Mouse (Mus musculus) forebrain, embryonic 13.5 days (tissue): ENCODE measurements at regions not wholly inside any gene's neighbourhood (a gene's known extent, or its start where the extent isn't known, plus 50 kb on each side); places are given as distances from the start of the nearest gene placed in this dataset.

Experiments
- ATAC-seq: fragments of 200-750 bp; cut with Nextera tagmentation; 2 replicates; pipeline ENCODE4 v1.8.0; 2017
- H3K27ac ChIP-seq: fragments of 300-500 bp; sonication (generic); 2 replicates; pipeline ENCODE4 v1.5.1; 2015; ENCODE audit warnings: inconsistent platforms, mild to moderate bottlenecking, moderate library complexity
- H3K27me3 ChIP-seq: fragments of 300-500 bp; sonication (generic); 2 replicates; pipeline ENCODE4 v1.6.1; 2015; ENCODE audit warnings: mild to moderate bottlenecking, inconsistent platforms
- H3K36me3 ChIP-seq: fragments of 300-500 bp; sonication (generic); 2 replicates; pipeline ENCODE4 v1.6.1; 2015; ENCODE audit warnings: mild to moderate bottlenecking, inconsistent platforms; ENCODE audit not compliant: poor library complexity, severe bottlenecking
- H3K4me1 ChIP-seq: fragments of 300-500 bp; sonication (generic); 2 replicates; pipeline ENCODE4 v1.6.1; 2015; ENCODE audit warnings: inconsistent platforms
- H3K4me2 ChIP-seq: fragments of 300-500 bp; sonication (generic); 2 replicates; pipeline ENCODE4 v1.6.1; 2015; ENCODE audit warnings: inconsistent platforms, mild to moderate bottlenecking, moderate library complexity
- H3K4me3 ChIP-seq: fragments of 300-500 bp; sonication (generic); 2 replicates; pipeline ENCODE4 v1.5.1; 2015; ENCODE audit warnings: mild to moderate bottlenecking, inconsistent platforms
- H3K9ac ChIP-seq: fragments of 300-500 bp; sonication (generic); 2 replicates; pipeline ENCODE4 v1.6.1; 2015; ENCODE audit warnings: mild to moderate bottlenecking, inconsistent platforms
- H3K9me3 ChIP-seq: fragments of 300-500 bp; sonication (generic); replicated peaks from 2 replicates; pipeline ENCODE4 v1.6.1; 2016; ENCODE audit warnings: inconsistent platforms
- WGBS: fragments of 180-500 bp; shearing (Covaris S2); methylation state at CpG from one replicate; pipeline ENCODE4 v1.1.7; 2015; 5-methylcytosine and 5-hydroxymethylcytosine counted together

DNA sequence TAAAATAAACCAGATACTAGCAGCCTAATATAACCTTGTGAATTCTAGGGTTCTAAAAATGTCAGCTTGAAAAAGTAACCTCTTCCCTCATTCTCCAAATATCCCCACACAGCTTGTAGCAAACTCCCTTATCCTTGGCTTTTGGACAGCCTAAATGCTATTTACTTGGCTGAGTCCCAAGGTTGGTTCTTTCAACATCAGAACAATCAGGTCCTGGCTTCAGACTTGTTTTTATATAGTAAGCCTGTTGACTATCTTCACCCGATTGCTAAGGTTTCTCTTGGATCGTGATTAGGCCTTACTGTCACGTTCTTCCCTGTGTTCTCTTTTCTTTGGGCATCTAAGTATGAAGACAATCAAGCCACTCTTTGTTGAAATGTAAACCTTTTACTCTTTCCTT is 174.1 kb upstream of the Avpr1a start:
- no peaks in the 10 kb centered on the region for H3K27me3 ChIP-seq
- ATAC-seq, result no peak
- H3K9me3 ChIP-seq, result no peaks in the 10 kb centered on the region
- H3K9ac ChIP-seq, result no peak overlapping the region
- H3K36me3 ChIP-seq, result no peaks in the 10 kb centered on the region
- 75% methylated on average over 3 of the region's 3 CpGs for WGBS
- no peaks in the 10 kb centered on the region for H3K4me1 ChIP-seq
- H3K4me2 ChIP-seq, result no peak overlapping the region
- no peak overlapping the region for H3K27ac ChIP-seq
- H3K4me3 ChIP-seq, result no peak overlapping the region

DNA sequence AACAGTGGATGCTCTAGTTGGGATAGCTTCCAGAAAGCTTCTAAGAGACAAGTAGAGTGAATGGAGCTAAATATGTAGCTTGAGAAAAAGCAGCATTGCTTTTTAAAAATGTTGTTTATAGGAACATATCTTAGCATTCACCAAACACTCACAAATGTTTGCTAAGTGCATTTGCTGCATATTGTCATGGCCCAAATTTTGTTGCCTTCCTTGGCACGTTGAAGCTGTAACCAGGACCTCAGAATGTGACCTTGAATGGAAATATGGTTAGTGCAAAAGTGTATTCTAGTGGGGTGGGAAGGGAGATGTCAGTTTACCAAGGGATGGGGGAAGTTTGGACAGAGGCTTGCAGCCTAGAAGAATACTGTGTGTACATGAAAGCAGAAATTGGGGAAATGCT is 166.9 kb upstream of the Rxylt1 start:
- Histone ChIP-seq H3K9ac (no peak overlapping the region), H3K36me3 (no peaks in the 10 kb centered on the region), H3K27me3 (no peaks in the 10 kb centered on the region), H3K27ac (no peak overlapping the region), H3K9me3 (no peaks in the 10 kb centered on the region), H3K4me2 (no peak overlapping the region), H3K4me3 (no peak overlapping the region), H3K4me1 (no peaks in the 10 kb centered on the region)
- ATAC-seq, result no peak
- WGBS, result 79% methylated on average over 1 of the region's 1 CpGs

DNA sequence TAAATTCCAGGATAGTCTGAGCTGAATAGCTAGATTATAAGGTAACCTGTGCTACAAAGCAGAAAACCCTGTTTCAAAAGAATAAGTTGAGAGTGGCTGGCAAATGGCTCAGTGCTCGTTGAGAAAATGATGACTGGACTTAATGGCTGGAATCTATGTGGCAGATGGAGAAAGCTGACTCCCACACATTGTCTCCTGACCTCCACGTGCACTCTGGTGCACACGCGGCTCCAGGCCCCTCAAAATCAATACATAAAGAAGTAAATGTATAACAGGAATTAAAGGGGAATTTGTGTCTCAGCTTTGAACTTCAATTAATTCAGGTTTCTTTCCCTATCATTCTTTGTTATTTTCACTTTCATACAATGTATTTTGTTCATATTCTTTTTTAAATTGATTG is 162.2 kb upstream of the Rxylt1 start:
- Histone ChIP-seq H3K27ac (no peak overlapping the region), H3K4me2 (no peak overlapping the region), H3K4me3 (no peak overlapping the region), H3K4me1 (no peaks in the 10 kb centered on the region), H3K9me3 (no peaks in the 10 kb centered on the region), H3K27me3 (no peaks in the 10 kb centered on the region), H3K36me3 (no peaks in the 10 kb centered on the region), H3K9ac (no peak overlapping the region)
- no peak for ATAC-seq
- WGBS, result 62% methylated on average over 4 of the region's 4 CpGs

DNA sequence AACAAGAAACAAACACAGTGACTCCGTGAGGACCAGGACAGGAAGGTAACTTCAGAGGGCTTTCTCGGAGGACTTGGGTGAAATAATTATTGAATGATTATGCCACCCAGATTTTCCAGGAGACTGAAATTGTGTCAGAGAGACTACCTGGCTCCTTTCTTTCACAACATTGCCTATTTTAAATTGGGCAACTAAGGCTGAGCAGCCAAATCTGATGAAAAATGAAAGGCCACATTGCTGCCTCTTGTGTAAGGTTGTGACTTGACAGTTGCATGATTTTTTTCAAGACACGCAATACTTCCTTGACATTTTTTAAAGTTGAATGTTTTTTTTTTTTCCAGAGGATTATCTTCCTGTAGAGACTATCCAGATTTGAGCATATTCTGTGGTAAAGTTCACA is 161.5 kb upstream of the Rxylt1 start:
- ATAC-seq, result no peak
- Histone ChIP-seq H3K36me3 (no peaks in the 10 kb centered on the region), H3K27ac (no peak overlapping the region), H3K9ac (no peak overlapping the region), H3K4me2 (no peak overlapping the region), H3K27me3 (no peaks in the 10 kb centered on the region), H3K4me1 (no peaks in the 10 kb centered on the region), H3K9me3 (no peaks in the 10 kb centered on the region), H3K4me3 (no peak overlapping the region)
- WGBS, result 90% methylated on average over 3 of the region's 3 CpGs

DNA sequence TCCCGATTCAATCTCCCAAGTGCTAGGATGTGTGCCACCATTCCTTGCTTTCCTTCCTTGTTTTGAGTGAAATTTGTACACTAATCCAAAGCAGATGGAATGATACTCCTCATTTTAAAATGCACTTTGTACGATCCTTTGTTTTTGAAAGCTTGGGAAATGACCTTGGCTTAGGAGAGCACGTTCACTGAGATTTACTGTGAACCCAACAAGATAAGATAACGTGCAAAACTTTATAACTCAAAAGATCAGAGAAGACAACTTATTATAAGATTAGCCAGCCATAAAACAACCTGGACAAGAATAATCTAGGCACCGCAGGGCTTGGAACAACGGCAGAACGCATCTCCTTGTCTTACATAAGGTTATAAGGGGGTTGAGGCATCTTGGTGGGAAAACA is 134.6 kb upstream of the Rxylt1 start:
- WGBS, result 93% methylated on average over 7 of the region's 7 CpGs
- no peak overlapping the region for H3K9ac ChIP-seq
- no peak overlapping the region for H3K27ac ChIP-seq

DNA sequence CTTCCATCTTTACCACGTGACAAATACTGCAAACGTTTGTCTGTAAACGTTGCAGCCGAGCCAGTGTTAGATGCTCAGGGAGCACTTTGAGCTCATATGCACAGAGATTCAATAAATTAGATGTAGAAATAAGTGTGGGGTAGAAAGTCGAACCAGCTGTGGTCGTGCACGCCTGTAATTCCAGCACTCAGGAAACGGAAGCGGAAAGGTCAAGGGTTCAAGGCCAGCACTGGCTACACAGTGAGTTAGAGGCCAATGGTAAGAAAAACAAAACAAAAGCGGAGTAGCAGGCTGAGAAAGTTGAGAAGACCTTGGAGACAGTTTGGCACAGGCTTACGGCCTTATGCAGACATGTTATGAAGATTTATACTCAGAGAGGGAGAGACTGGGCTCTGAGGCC is 133.6 kb upstream of the Rxylt1 start:
- no peak overlapping the region for H3K4me3 ChIP-seq
- no peak overlapping the region for H3K27ac ChIP-seq
- ATAC-seq, result no peak
- H3K4me1 ChIP-seq, result no peaks in the 10 kb centered on the region
- no peaks in the 10 kb centered on the region for H3K9me3 ChIP-seq
- no peaks in the 10 kb centered on the region for H3K36me3 ChIP-seq
- no peaks in the 10 kb centered on the region for H3K27me3 ChIP-seq
- WGBS, result 87% methylated on average over 11 of the region's 11 CpGs
- H3K9ac ChIP-seq, result no peak overlapping the region
- H3K4me2 ChIP-seq, result no peak overlapping the region

More for the DNA sequence above, 134.6 kb upstream of the Rxylt1 start:
- no peaks in the 10 kb centered on the region for H3K4me1 ChIP-seq
- ATAC-seq, result no peak
- H3K36me3 ChIP-seq, result no peaks in the 10 kb centered on the region
- no peaks in the 10 kb centered on the region for H3K9me3 ChIP-seq
- no peak overlapping the region for H3K4me2 ChIP-seq
- H3K4me3 ChIP-seq, result no peak overlapping the region
- H3K27me3 ChIP-seq, result no peaks in the 10 kb centered on the region

DNA sequence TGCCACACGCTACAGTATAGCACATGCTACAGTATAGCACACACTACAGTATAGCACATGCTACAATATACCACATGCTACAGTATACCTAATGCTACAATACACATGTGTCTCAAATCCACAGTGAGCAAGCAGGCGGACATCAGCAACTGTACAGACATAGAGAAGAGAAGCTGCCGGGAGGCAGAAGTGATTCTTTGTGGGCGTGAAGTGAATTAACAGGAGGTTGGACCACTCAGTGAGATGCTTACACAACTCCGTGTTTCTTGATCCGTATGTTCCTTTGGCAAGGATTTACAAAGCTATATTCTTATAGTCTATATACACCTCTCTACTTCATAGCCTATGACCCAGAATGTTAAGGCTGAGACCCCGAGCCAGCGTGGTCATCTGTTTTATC is 128.5 kb upstream of the Rxylt1 start:
- Histone ChIP-seq H3K4me2 (no peak overlapping the region), H3K27ac (no peak overlapping the region), H3K9ac (no peak overlapping the region), H3K36me3 (no peaks in the 10 kb centered on the region), H3K4me1 (no peaks in the 10 kb centered on the region), H3K27me3 (no peaks in the 10 kb centered on the region), H3K9me3 (no peaks in the 10 kb centered on the region), H3K4me3 (no peak overlapping the region)
- WGBS, result 95% methylated on average over 8 of the region's 8 CpGs
- no peak for ATAC-seq

DNA sequence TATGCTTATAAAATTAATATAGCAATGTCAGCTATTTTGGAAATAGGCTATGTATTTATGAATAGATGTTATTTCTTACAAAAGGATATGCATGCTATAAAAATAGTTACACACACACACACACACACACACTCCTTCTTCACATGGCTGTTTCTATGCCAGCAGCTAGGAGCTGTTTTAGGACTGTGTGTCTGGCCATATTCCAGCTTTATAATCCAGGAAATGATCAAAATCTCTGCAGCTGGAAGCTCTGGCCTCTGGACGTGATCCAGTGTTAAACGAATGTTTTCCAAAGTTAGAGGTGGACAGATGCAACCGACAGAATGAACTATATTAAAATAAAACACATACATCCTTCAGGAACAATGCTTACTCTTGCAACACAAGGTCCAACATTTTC is 125.9 kb upstream of the Rxylt1 start:
- H3K27me3 ChIP-seq, result no peaks in the 10 kb centered on the region
- ATAC-seq, result no peak
- H3K4me3 ChIP-seq, result no peak overlapping the region
- no peaks in the 10 kb centered on the region for H3K4me1 ChIP-seq
- WGBS, result 93% methylated on average over 3 of the region's 3 CpGs
- H3K4me2 ChIP-seq, result no peak overlapping the region
- H3K9me3 ChIP-seq, result no peaks in the 10 kb centered on the region
- H3K36me3 ChIP-seq, result no peaks in the 10 kb centered on the region
- no peak overlapping the region for H3K27ac ChIP-seq
- H3K9ac ChIP-seq, result no peak overlapping the region

DNA sequence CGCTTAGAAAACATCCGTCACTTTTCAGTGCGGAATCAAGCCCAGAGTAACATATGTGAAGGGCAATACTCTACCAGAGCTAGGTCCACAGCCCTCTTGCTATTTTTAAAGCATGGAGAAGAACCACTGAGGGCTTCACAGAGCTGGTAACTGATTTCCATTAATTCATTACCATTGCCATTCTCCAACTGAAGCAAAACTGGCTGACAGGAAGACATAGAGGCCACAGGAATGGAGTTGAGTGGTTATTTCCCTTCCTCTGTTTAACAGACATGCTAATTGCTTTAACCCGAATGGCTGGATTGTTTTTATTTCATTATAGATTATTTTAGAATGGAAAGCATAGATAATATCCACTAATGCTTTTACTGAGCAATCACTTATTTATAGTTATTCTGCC is 120.4 kb upstream of the Rxylt1 start:
- Histone ChIP-seq H3K4me3 (no peak overlapping the region), H3K9ac (no peak overlapping the region), H3K9me3 (no peaks in the 10 kb centered on the region), H3K36me3 (no peaks in the 10 kb centered on the region), H3K27ac (no peak overlapping the region), H3K4me1 (no peaks in the 10 kb centered on the region), H3K27me3 (no peaks in the 10 kb centered on the region), H3K4me2 (no peak overlapping the region)
- 88% methylated on average over 4 of the region's 4 CpGs for WGBS
- no peak for ATAC-seq

DNA sequence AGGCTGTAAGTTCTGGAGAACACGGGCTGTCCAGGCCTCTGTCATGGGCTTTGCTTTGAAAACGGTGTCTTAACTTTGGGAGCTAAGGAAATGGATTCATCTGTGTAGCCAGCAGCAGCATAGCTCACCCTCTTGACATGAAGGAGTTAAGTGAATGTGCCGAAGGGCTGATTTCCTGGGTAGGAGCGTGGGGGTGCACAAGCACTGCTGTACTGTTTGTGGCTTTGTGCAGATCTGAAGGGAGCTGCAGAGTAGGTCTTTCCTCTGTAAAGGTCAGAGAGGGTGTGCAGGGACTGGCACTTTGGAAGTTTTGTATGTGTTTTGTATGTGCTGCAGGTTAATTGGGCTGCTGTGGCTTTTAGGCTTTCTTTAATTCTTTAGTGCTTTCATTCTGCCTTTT is 102.6 kb upstream of the Rxylt1 start:
- WGBS, result 31% methylated on average over 4 of the region's 4 CpGs
- H3K9me3 ChIP-seq, result no peaks in the 10 kb centered on the region
- no peaks in the 10 kb centered on the region for H3K27me3 ChIP-seq
- H3K4me3 ChIP-seq, result no peak overlapping the region
- H3K9ac ChIP-seq, result no peak overlapping the region
- no peak overlapping the region for H3K4me2 ChIP-seq
- ATAC-seq, result no peak
- H3K27ac ChIP-seq, result no peak overlapping the region
- H3K36me3 ChIP-seq, result no peaks in the 10 kb centered on the region
- peaks cover 9% of the 10 kb centered on the region for H3K4me1 ChIP-seq

DNA sequence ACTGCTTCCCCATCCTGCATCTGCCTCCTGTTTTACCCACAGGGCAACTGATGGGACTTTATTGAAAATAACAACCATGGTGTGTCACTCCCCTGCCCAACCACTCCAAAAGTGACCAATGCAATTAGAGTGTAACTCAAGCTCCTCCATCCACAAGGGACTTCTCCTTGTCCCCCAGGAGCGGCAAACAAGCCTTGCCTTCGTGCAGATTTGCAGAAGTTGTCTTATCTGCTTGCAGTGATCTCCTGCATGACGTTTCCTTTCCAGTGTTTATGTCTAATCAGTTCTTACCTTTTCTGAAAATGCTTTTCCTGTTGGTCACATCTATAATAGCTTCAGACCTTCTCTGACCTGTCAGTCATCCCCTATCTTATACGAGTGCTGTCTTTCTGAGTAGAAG is 100.5 kb upstream of the Rxylt1 start:
- no peak overlapping the region for H3K4me3 ChIP-seq
- H3K4me1 ChIP-seq, result peaks cover 9% of the 10 kb centered on the region
- H3K36me3 ChIP-seq, result no peaks in the 10 kb centered on the region
- H3K27me3 ChIP-seq, result no peaks in the 10 kb centered on the region
- no peaks in the 10 kb centered on the region for H3K9me3 ChIP-seq
- no peak for ATAC-seq
- no peak overlapping the region for H3K9ac ChIP-seq
- no peak overlapping the region for H3K27ac ChIP-seq
- WGBS, result 91% methylated on average over 4 of the region's 4 CpGs
- no peak overlapping the region for H3K4me2 ChIP-seq

DNA sequence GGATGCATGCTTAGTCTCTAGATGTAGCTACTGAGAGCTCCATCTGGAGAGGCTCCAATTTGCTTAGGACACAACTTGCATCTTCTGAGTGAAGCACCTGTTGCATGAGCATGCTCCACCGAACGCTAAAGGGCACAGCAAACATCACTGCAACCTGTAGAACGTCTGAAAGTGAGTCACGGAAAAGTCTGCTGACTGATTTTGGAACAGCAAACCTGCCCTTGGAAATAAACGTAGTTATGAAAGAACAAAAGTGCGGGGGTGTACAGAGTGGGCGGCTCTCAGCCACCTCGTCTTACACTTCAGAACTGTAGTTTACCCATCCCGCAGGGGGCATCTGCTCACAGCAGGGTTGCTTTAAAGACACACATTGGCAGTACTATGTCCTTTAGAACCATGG is 97.0 kb upstream of the Rxylt1 start:
- Histone ChIP-seq H3K36me3 (no peaks in the 10 kb centered on the region), H3K4me3 (no peak overlapping the region), H3K4me1 (no peaks in the 10 kb centered on the region), H3K9me3 (no peaks in the 10 kb centered on the region), H3K27ac (no peak overlapping the region), H3K27me3 (no peaks in the 10 kb centered on the region), H3K9ac (no peak overlapping the region), H3K4me2 (no peak overlapping the region)
- no peak for ATAC-seq
- WGBS, result 87% methylated on average over 9 of the region's 9 CpGs

DNA sequence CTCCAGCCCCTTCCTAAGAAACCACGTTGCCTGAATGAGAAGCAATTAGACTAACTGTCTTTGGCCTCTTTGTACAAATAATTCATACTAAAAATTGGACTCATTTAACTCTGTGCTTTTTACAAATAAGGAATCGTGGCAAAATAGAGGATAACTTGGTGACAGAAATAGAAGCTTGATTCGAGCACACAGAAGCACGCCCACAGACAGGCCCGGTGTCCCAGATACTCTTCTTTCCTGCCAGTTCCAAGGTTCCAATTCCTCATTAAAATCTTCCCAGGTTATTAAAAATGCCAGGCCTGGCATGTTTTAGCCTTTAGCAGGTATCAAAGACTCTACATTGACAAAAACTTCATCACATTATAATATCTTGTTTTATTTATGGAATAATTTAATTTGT is 96.2 kb upstream of the Rxylt1 start:
- Histone ChIP-seq H3K4me3 (no peak overlapping the region), H3K4me1 (no peaks in the 10 kb centered on the region), H3K27me3 (no peaks in the 10 kb centered on the region), H3K9ac (no peak overlapping the region), H3K4me2 (no peak overlapping the region), H3K36me3 (no peaks in the 10 kb centered on the region), H3K27ac (no peak overlapping the region), H3K9me3 (no peaks in the 10 kb centered on the region)
- WGBS, result 79% methylated on average over 5 of the region's 5 CpGs
- ATAC-seq, result no peak
